Mouse (Mus musculus) MEL (cell line): ENCODE results near the gene Enpp6. TPM values are rescaled to one million over a fixed set of nuclear protein-coding genes. Genes with fewer than 3 reads are reported as not detected.

Experiments
- DNase-seq: peaks from one replicate; pipeline ENCODE4 v3.0.0; 2011; ENCODE audit warnings: low read depth, low spot score
- H3K27ac ChIP-seq: 2 replicates; pipeline ENCODE4 v1.5.1; 2012; ENCODE audit warnings: low read depth, mild to moderate bottlenecking, control low read depth, low read length, moderate library complexity; ENCODE audit not compliant: control insufficient read depth
- H3K27me3 ChIP-seq, 2 experiments: fragments of 150-350 bp in 1 of 2; sonication (generic) in 1 of 2; 2 replicates each; pipeline ENCODE4 v1.6.1; 2012; ENCODE audit warnings: low read length in 2 of 2, mild to moderate bottlenecking in 2 of 2, improper control_type of control experiment in 1 of 2, moderate library complexity in 1 of 2; ENCODE audit not compliant: insufficient read depth in 2 of 2, control insufficient read depth in 1 of 2
- H3K36me3 ChIP-seq, 2 experiments: 2 replicates each; pipeline ENCODE4 v1.6.1; 2012 to 2014; ENCODE audit warnings: low read length in 2 of 2, improper control_type of control experiment in 1 of 2, inconsistent platforms in 1 of 2, mild to moderate bottlenecking in 1 of 2; ENCODE audit not compliant: insufficient read depth in 2 of 2, control insufficient read depth in 1 of 2
- H3K4me1 ChIP-seq, 2 experiments: fragments of 150-350 bp in 1 of 2; sonication (generic) in 1 of 2; 2 replicates each; pipeline ENCODE4 v1.6.1; 2012; ENCODE audit warnings: low read length in 2 of 2, improper control_type of control experiment in 1 of 2, mild to moderate bottlenecking in 1 of 2; ENCODE audit not compliant: insufficient read depth in 2 of 2, control insufficient read depth in 1 of 2
- H3K4me3 ChIP-seq, 2 experiments: fragments of 150-350 bp in 1 of 2; sonication (generic) in 1 of 2; 2 replicates each; pipeline ENCODE4 v1.5.1; 2012; ENCODE audit warnings: low read depth in 2 of 2, low read length in 2 of 2, mild to moderate bottlenecking in 2 of 2, moderate library complexity in 2 of 2, control low read depth in 1 of 2, improper control_type of control experiment in 1 of 2; ENCODE audit not compliant: control insufficient read depth in 1 of 2, insufficient read depth in 1 of 2
- H3K79me2 ChIP-seq: 2 replicates; pipeline ENCODE4 v1.6.1; 2012; ENCODE audit warnings: mild to moderate bottlenecking, low read length, moderate library complexity; ENCODE audit not compliant: control insufficient read depth, poor library complexity, insufficient read depth
- H3K9ac ChIP-seq: 2 replicates; pipeline ENCODE4 v1.6.1; 2012; ENCODE audit warnings: low read depth, mild to moderate bottlenecking, control low read depth, low read length, moderate library complexity; ENCODE audit not compliant: control insufficient read depth, poor library complexity, severe bottlenecking
- H3K9me3 ChIP-seq: fragments of 150-350 bp; sonication (generic); replicated peaks from 2 replicates; pipeline ENCODE4 v1.6.1; 2012; ENCODE audit warnings: mild to moderate bottlenecking, low read length, improper control_type of control experiment, moderate library complexity; ENCODE audit not compliant: insufficient read depth
- CHD2 ChIP-seq: IDR thresholded peaks from 2 replicates; pipeline ENCODE4 v1.6.1; 2011; ENCODE audit warnings: low read length, improper control_type of control experiment
- CTCF ChIP-seq, 3 experiments: IDR thresholded peaks in 2 of 3; conservative IDR thresholded peaks in 1 of 3; 2 replicates each; pipeline ENCODE4 v1.5.1; 2011 to 2012; ENCODE audit warnings: low read length in 3 of 3, low read depth in 2 of 3, mild to moderate bottlenecking in 2 of 3, improper control_type of control experiment in 1 of 3, inconsistent platforms in 1 of 3, mixed read lengths in 1 of 3, moderate library complexity in 1 of 3; ENCODE audit not compliant: control insufficient read depth in 1 of 3, insufficient read depth in 1 of 3, poor library complexity in 1 of 3, severe bottlenecking in 1 of 3
- EP300 ChIP-seq, 2 experiments: IDR thresholded peaks; 2 replicates each; pipeline ENCODE4 v1.6.1; 2011; ENCODE audit warnings: improper control_type of control experiment in 2 of 2, low read length in 2 of 2, low read depth in 1 of 2, mild to moderate bottlenecking in 1 of 2
- ETS1 ChIP-seq: IDR thresholded peaks from 2 replicates; pipeline ENCODE4 v1.6.1; 2012; ENCODE audit warnings: low read depth, mild to moderate bottlenecking, inconsistent platforms, low read length, improper control_type of control experiment, moderate library complexity
- KAT2A ChIP-seq: conservative IDR thresholded peaks from 2 replicates; pipeline ENCODE4 v1.6.1; 2012; ENCODE audit warnings: low read depth, low read length, improper control_type of control experiment, inconsistent platforms
- MAFK ChIP-seq: IDR thresholded peaks from 2 replicates; pipeline ENCODE4 v1.6.1; 2011; ENCODE audit warnings: low read depth, mild to moderate bottlenecking, low read length, improper control_type of control experiment, borderline replicate concordance
- MAX ChIP-seq: IDR thresholded peaks from 2 replicates; pipeline ENCODE4 v1.6.1; 2011; ENCODE audit warnings: low read length, improper control_type of control experiment
- MAZ ChIP-seq: IDR thresholded peaks from 2 replicates; pipeline ENCODE4 v1.6.1; 2012; ENCODE audit warnings: low read depth, mild to moderate bottlenecking, inconsistent platforms, low read length, improper control_type of control experiment
- MYB ChIP-seq: IDR thresholded peaks from 2 replicates; pipeline ENCODE4 v1.6.1; 2011; ENCODE audit warnings: mild to moderate bottlenecking, low read depth, low read length, improper control_type of control experiment
- NRF1 ChIP-seq: IDR thresholded peaks from 2 replicates; pipeline ENCODE4 v1.6.1; 2014; ENCODE audit warnings: low read depth, mild to moderate bottlenecking, inconsistent platforms, low read length, improper control_type of control experiment, moderate library complexity; ENCODE audit not compliant: poor library complexity, insufficient read depth, severe bottlenecking
- POLR2AphosphoS5 ChIP-seq: IDR thresholded peaks from 2 replicates; pipeline ENCODE4 v1.6.1; 2012; ENCODE audit warnings: low read depth, borderline replicate concordance, mild to moderate bottlenecking, inconsistent platforms, low read length, moderate library complexity, mixed read lengths
- RCOR1 ChIP-seq: IDR thresholded peaks from 2 replicates; pipeline ENCODE4 v1.6.1; 2012; ENCODE audit warnings: low read depth, mild to moderate bottlenecking, inconsistent platforms, low read length, improper control_type of control experiment
- SIN3A ChIP-seq: IDR thresholded peaks from 2 replicates; pipeline ENCODE4 v1.6.1; 2012; ENCODE audit warnings: low read length, improper control_type of control experiment, inconsistent platforms
- TCF12 ChIP-seq: IDR thresholded peaks from 2 replicates; pipeline ENCODE4 v1.6.1; 2014; ENCODE audit warnings: low read depth, mild to moderate bottlenecking, inconsistent platforms, low read length, improper control_type of control experiment, moderate library complexity
- UBTF ChIP-seq: IDR thresholded peaks from 2 replicates; pipeline ENCODE4 v1.6.1; 2012; ENCODE audit warnings: low read depth, mild to moderate bottlenecking, inconsistent platforms, low read length, improper control_type of control experiment, moderate library complexity, borderline replicate concordance; ENCODE audit not compliant: insufficient read depth
- USF1 ChIP-seq: IDR thresholded peaks from 2 replicates; pipeline ENCODE4 v1.6.1; 2014; ENCODE audit warnings: low read depth, mild to moderate bottlenecking, inconsistent platforms, low read length, improper control_type of control experiment, moderate library complexity
- USF2 ChIP-seq, 2 experiments: IDR thresholded peaks; 2 replicates each; pipeline ENCODE4 v1.6.1; 2011 to 2012; ENCODE audit warnings: improper control_type of control experiment in 2 of 2, low read length in 2 of 2, borderline replicate concordance in 1 of 2, inconsistent platforms in 1 of 2, low read depth in 1 of 2, mild to moderate bottlenecking in 1 of 2; ENCODE audit not compliant: insufficient read depth in 1 of 2
- ZC3H11A ChIP-seq: IDR thresholded peaks from 2 replicates; pipeline ENCODE4 v1.6.1; 2012; ENCODE audit warnings: low read depth, mild to moderate bottlenecking, inconsistent platforms, low read length, improper control_type of control experiment
- ZKSCAN1 ChIP-seq: IDR thresholded peaks from 2 replicates; pipeline ENCODE4 v1.6.1; 2012; ENCODE audit warnings: low read depth, mild to moderate bottlenecking, inconsistent platforms, low read length, improper control_type of control experiment, moderate library complexity
- ZMIZ1 ChIP-seq: IDR thresholded peaks from 2 replicates; pipeline ENCODE4 v1.6.1; 2012; ENCODE audit warnings: low read depth, mild to moderate bottlenecking, inconsistent platforms, low read length, improper control_type of control experiment, moderate library complexity
- ZNF384 ChIP-seq: IDR thresholded peaks from 2 replicates; pipeline ENCODE4 v1.6.1; 2012; ENCODE audit warnings: low read depth, mild to moderate bottlenecking, inconsistent platforms, low read length, improper control_type of control experiment
- polyA plus RNA-seq, 2 experiments: library from polyadenylated mRNA; stranded (reverse) in 1 of 2; unstranded in 1 of 2; fragments of >175 nt in 1 of 2; fragments of >200 nt in 1 of 2; gene quantifications; 2 replicates each; pipeline versions ENCODE4 v1.2.1 to v1.2.4; 2012; ENCODE audit warnings: low replicate concordance in 2 of 2, low read depth in 1 of 2; ENCODE audit not compliant: insufficient read length in 2 of 2, insufficient read depth in 1 of 2, missing spikeins in 1 of 2
- total RNA-seq: library from RNA; depleted of rRNA; stranded (reverse); fragments of 300-350 nt; gene quantifications from 2 replicates; pipeline ENCODE4 v1.2.3, GENCODE M21; 2012

The Enpp6 gene
- total and polyA plus RNA-seq, 3 experiments = not detected

- H3K9me3 ChIP-seq = no peaks in the 10 kb centered on the region
- H3K27ac ChIP-seq = no peak overlapping the region
- no peaks in the 10 kb centered on the region for H3K36me3 ChIP-seq
- no peaks in the 10 kb centered on the region for H3K79me2 ChIP-seq
- H3K4me1 ChIP-seq = no peaks in the 10 kb centered on the region
- H3K27me3 ChIP-seq = no peaks in the 10 kb centered on the region
- H3K9ac ChIP-seq = no peak overlapping the region
- H3K4me3 ChIP-seq = no peak overlapping the region
- TF ChIP-seq KAT2A (no peak), USF1 (no peak), ZNF384 (no peak)
- DNase-seq = no peak
Measured at GRCm38 (mm10) chr8:47090021-47090420, 103.3 kb downstream of the Enpp6 start.

- no peak for DNase-seq
- H3K9me3 ChIP-seq = no peaks in the 10 kb centered on the region
- no peak overlapping the region for H3K27ac ChIP-seq
- H3K27me3 ChIP-seq = no peaks in the 10 kb centered on the region
- no peaks in the 10 kb centered on the region for H3K79me2 ChIP-seq
- TF ChIP-seq MAFK (no peak), NRF1 (no peak), CTCF (IDR thresholded peaks at IDR 0.05 in 2 of 3, conservative IDR thresholded peaks at IDR 0.05 in 1 of 3; ENCODE audit: control insufficient read depth in 1 of 3, insufficient read depth in 1 of 3, low read depth in 2 of 3, low read length in 3 of 3, poor library complexity in 1 of 3, severe bottlenecking in 1 of 3) (no peak), USF2 (IDR thresholded peaks at IDR 0.05; ENCODE audit: borderline replicate concordance in 1 of 2, insufficient read depth in 1 of 2, low read depth in 1 of 2, low read length in 2 of 2) (no peak), USF1 (no peak), MYB (no peak), ETS1 (no peak), RCOR1 (no peak), MAX (no peak), TCF12 (no peak), ZMIZ1 (no peak), CHD2 (no peak), MAZ (no peak), EP300 (IDR thresholded peaks at IDR 0.05; ENCODE audit: low read depth in 1 of 2, low read length in 2 of 2) (no peak), ZC3H11A (no peak), SIN3A (no peak), UBTF (no peak), ZKSCAN1 (no peak), POLR2AphosphoS5 (no peak)
- H3K36me3 ChIP-seq = no peaks in the 10 kb centered on the region
- no peaks in the 10 kb centered on the region for H3K4me1 ChIP-seq
- H3K4me3 ChIP-seq = no peak overlapping the region
- H3K9ac ChIP-seq = no peak overlapping the region
Measured at GRCm38 (mm10) chr8:47105617-47106016, 118.9 kb downstream of the Enpp6 start.
